Mouse (Mus musculus) kidney, adult 2 months (tissue): Measurements from ENCODE around the gene Aars. TPM values are rescaled to one million over a fixed set of nuclear protein-coding genes. Genes with fewer than 3 reads are reported as not detected.
"Not testable (repeated sequence)": the region's sequence is repeated elsewhere in the genome, so short reads cannot be mapped to it uniquely, and the experiment has no call there.

Experiments
- DNase-seq: peaks from one replicate; pipeline ENCODE4 v3.0.0; 2021
- H3K27ac ChIP-seq: fragments of 200-500 bp; 2 replicates; pipeline ENCODE4 v1.5.1; 2012; ENCODE audit warnings: low read depth, low read length, control low read depth, inconsistent platforms; ENCODE audit not compliant: insufficient read depth
- H3K27me3 ChIP-seq: fragments of 200-500 bp; replicated peaks from 2 replicates; pipeline ENCODE4 v1.6.1; 2012; ENCODE audit warnings: mild to moderate bottlenecking, moderate library complexity, low read length, inconsistent platforms; ENCODE audit not compliant: control insufficient read depth, insufficient read depth
- H3K36me3 ChIP-seq: fragments of 200-500 bp; 2 replicates; pipeline ENCODE4 v1.6.1; 2012; ENCODE audit warnings: mild to moderate bottlenecking, moderate library complexity, low read length, inconsistent platforms; ENCODE audit not compliant: control insufficient read depth, insufficient read depth
- H3K4me1 ChIP-seq: fragments of 200-500 bp; 2 replicates; pipeline ENCODE4 v1.6.1; 2011; ENCODE audit warnings: low read length; ENCODE audit not compliant: control insufficient read depth, insufficient read depth
- H3K4me3 ChIP-seq: fragments of 200-500 bp; 2 replicates; pipeline ENCODE4 v1.5.1; 2011; ENCODE audit warnings: mild to moderate bottlenecking, low read depth, low read length, control low read depth; ENCODE audit not compliant: insufficient read depth
- CTCF ChIP-seq: fragments of 200-500 bp; conservative IDR thresholded peaks from 2 replicates; pipeline ENCODE4 v1.5.1; 2011; ENCODE audit warnings: low read depth, mild to moderate bottlenecking, control low read depth, low read length, moderate library complexity, mixed read lengths; ENCODE audit not compliant: insufficient read depth, insufficient read length
- POLR2A ChIP-seq: fragments of 200-500 bp; IDR thresholded peaks from one replicate; pipeline ENCODE4 v1.6.1; 2011; ENCODE audit warnings: low read depth, low read length, control low read depth
- WGBS: fragments of 180-500 bp; shearing (Covaris S2); methylation state at CpG from one replicate; pipeline ENCODE4 v1.1.7; 2018; 5-methylcytosine and 5-hydroxymethylcytosine counted together
- polyA plus RNA-seq: library from polyadenylated mRNA; depleted of rRNA; stranded (reverse); fragments of >200 nt; gene quantifications from 2 replicates; pipeline ENCODE4 v1.2.3, GENCODE M21; 2012

The Aars gene
- polyA plus RNA-seq, 1 experiment: 35.9 TPM

DNA sequence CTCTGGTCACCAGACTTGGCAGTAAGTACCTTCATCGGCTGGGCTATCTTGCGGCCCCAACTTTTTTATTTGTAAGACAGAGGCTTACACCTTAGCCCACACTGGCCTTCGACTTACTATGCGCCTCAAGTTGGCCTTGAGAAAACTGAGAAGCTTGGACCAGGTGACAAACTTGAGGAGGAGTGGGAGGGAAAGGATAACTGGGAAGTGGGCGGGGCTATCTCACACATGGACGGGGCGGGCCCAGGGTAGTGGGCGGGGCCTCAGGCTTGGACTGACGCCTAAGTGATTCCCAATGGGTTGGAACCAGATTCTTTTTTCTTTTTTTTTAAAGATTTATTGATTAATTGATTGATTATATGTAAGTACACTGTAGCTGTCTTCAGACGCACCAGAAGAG is 34.5 kb downstream of the Aars start:
- H3K4me3 ChIP-seq: no peak overlapping the region
- 48% methylated on average over 10 of the region's 10 CpGs for WGBS
- H3K27ac ChIP-seq: no peak overlapping the region
- DNase-seq: no peak
- no peaks in the 10 kb centered on the region for H3K36me3 ChIP-seq
- no peaks in the 10 kb centered on the region for H3K4me1 ChIP-seq
- H3K27me3 ChIP-seq: no peaks in the 10 kb centered on the region
- no peak for TF ChIP-seq CTCF
- no peak for TF ChIP-seq POLR2A

DNA sequence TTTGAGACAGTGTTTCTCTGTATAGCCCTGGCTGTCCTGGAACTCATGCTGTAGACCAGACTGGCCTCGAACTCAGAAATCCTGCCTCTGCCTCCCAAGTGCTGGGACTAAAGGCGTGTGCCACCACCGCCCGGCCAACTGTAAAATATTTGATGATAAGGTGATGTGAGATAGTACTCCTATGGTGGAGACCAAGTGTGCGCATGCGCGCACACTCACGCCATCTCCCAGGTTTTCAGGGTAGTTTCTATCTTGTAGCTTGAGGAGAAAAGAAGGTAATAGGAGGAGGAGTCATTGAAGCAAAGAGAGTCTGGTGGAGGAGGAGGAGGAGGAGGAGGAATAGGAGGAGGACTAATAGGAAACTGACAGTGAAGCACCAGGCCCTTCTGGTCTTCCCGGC is 35.7 kb downstream of the Aars start:
- H3K27me3 ChIP-seq, H3K4me3 ChIP-seq, H3K27ac ChIP-seq, H3K4me1 ChIP-seq, H3K36me3 ChIP-seq, DNase-seq: not testable (repeated sequence)
- WGBS: 93% methylated on average over 9 of the region's 9 CpGs

DNA sequence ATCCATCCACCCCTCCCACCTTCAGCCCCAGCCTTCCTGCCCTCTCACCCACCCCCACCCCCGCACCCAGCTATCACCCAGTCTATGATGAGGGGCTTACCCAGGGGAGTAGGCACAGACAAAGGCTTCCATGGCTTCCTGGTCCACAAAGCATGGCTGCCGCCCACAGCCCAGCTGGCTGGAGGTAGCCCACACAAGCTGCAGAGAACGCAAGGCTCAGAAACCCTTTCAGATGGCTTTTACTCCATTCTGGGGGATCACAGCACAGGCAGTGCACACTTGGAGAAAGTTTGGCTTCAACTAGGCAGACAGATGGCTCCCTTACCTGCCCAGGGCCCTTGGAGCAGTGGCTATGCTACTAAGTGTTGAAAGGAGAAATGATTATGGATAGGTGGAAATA is 43.0 kb downstream of the Aars start:
- peaks cover 9% of the 10 kb centered on the region; the same call in 1 of the 2 replicates for H3K4me1 ChIP-seq
- TF ChIP-seq CTCF: no peak
- no peak for TF ChIP-seq POLR2A
- H3K4me3 ChIP-seq: no peak overlapping the region
- no peaks in the 10 kb centered on the region for H3K27me3 ChIP-seq
- DNase-seq: no peak
- H3K36me3 ChIP-seq: no peaks in the 10 kb centered on the region
- H3K27ac ChIP-seq: no peak overlapping the region
- 92% methylated on average over 3 of the region's 3 CpGs for WGBS

DNA sequence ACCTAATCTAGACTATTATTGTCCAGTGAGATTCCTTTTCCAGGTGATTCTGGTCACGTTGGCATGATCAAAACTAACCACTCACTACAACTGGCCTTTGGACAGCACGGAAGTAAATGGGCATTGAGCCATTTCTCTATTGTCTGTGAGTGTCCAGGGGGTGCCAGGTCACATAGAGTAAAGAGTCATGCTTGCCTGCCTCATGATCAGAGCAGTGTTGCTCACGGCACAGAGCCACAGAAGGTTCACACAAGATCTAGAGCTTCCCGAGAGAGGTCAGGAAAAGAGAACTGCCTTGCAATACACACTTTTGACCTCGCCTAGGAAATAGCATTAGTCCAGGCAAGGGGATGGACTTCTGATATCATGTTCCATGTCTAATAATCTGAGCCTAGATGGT is 46.5 kb downstream of the Aars start:
- Histone ChIP-seq H3K27me3 (no peaks in the 10 kb centered on the region), H3K36me3 (no peaks in the 10 kb centered on the region), H3K4me1 (peaks cover 9% of the 10 kb centered on the region; the same call in 1 of the 2 replicates), H3K4me3 (no peak overlapping the region), H3K27ac (no peak overlapping the region; the same call in 1 of the 2 replicates)
- DNase-seq: peak; percentile 76
- WGBS: 18% methylated on average over 5 of the region's 5 CpGs
- TF ChIP-seq POLR2A: no peak
- TF ChIP-seq CTCF: no peak

DNA sequence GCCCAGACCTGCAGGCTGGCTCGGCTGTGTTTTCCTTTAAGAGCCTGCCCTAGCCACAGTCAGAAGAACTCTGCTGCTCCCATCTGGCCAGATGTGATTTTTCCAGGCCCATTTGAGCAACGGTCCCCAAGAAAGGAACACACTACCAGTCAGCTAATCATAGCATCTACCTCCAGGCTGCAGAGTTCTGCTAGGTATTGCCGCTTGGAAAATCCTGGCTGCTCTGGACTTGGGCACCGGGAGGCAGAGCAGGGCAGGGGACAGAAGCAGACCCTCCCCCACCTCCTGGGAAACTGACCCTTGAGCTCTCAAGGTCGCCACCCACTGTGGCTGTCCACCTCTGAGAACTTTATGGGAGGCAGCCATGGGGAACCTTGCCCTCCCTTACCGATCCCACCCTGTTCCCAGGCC is 46.9 kb downstream of the Aars start:
- Histone ChIP-seq H3K27ac (no peak overlapping the region; the same call in 1 of the 2 replicates), H3K4me3 (no peak overlapping the region), H3K4me1 (peaks cover 9% of the 10 kb centered on the region; the same call in 1 of the 2 replicates), H3K36me3 (no peaks in the 10 kb centered on the region), H3K27me3 (no peaks in the 10 kb centered on the region)
- peak; percentile 67 for DNase-seq
- TF ChIP-seq POLR2A (no peak), CTCF (peak; percentile 71)
- 13% methylated on average over 6 of the region's 6 CpGs for WGBS

DNA sequence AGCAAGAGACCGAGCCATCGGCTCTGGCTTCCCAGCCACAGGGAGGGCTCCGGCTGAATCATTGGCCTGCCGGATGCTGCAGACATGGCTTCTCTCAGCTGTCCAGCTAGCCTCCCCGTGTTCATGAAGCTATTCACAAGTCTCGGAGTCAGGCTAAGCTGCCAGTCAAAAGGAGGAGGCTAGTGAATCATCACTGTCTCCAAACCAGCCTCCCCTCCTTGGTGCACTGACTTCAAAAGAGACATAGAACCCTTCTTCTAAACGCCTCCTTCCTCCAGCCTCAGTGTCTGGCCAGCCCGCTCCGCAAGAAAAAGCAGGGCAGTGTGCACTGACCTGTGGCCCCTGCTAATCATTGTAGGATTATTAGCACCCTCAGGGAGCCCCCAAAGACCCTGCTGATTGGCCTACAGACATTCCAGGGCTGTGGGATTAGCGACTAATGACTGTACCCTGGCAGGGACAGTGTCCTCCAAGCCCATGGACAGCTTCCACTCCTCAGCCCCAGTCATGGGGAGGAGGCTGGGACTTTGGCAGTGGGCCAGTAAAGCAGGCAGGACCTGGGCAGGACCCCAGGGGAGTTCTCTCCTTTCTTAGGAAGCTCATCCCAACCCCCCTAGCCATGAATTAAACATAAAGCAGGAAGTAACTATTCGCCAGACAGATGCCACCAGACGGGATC is 48.8 kb downstream of the Aars start:
- Histone ChIP-seq H3K27me3 (no peaks in the 10 kb centered on the region), H3K36me3 (no peaks in the 10 kb centered on the region), H3K4me3 (no peak overlapping the region), H3K4me1 (peaks cover 9% of the 10 kb centered on the region; the same call in 1 of the 2 replicates), H3K27ac (no peak overlapping the region)
- WGBS: 38% methylated on average over 12 of the region's 12 CpGs
- TF ChIP-seq CTCF (no peak), POLR2A (no peak)
- DNase-seq: no peak

DNA sequence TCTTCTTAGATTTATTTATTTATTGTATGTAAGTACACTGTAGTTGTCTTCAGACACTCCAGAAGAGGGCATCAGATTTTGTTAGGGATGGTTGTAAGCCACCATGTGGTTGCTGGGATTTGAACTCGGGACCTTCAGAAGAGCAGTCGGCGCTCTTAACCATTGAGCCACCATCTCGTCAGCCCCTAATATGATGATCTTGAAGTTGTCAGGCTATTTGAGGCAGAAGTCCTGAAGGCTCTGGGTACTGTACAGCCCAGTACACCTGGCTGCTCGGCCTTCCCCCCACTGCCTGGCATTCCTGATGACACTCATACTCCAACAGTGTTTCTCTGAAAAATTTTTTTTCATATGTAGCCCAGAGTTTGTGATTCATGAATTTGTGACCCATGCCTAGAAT is 51.0 kb downstream of the Aars start:
- not testable (repeated sequence) for H3K36me3 ChIP-seq, H3K27ac ChIP-seq, DNase-seq, H3K4me1 ChIP-seq, H3K4me3 ChIP-seq, H3K27me3 ChIP-seq
- WGBS: 90% methylated on average over 5 of the region's 5 CpGs

DNA sequence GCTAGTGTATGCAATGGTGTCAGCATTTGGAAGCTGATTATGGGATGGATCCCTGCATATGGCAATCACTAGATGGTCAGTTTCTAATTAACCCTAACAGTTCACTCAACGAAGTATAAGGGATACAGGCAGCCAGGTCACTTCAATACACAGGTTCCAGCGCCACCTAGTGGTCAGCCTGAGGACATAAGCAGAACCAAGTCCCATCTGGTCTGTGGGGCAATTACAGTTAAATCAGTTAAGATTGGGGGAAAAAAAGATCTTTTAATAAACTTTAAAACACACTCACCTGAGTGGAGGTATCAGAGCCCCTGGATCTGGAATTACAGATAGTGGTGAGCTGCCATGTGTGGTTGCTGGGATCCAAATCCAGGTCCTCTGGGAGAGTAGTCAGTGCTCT is 57.2 kb downstream of the Aars start:
- no peaks in the 10 kb centered on the region for H3K27me3 ChIP-seq
- H3K27ac ChIP-seq: no peak overlapping the region
- no peak overlapping the region for H3K4me3 ChIP-seq
- 1% methylated on average over 2 of the region's 2 CpGs for WGBS
- DNase-seq: peak; percentile 70
- no peak for TF ChIP-seq POLR2A
- TF ChIP-seq CTCF: peak; percentile 90
- peaks cover 3% of the 10 kb centered on the region; the same call in 1 of the 2 replicates for H3K4me1 ChIP-seq
- H3K36me3 ChIP-seq: no peaks in the 10 kb centered on the region
